Mouse (Mus musculus): ENCODE data around the gene Ankrd33. TPM values are rescaled to one million over a fixed set of nuclear protein-coding genes. Genes with fewer than 3 reads are reported as not detected.
A peak's percentile ranks its signal among the peaks of the same experiment; 100 is the strongest.

The Ankrd33 gene
- polyA plus RNA-seq, 1 experiment from 2014 or later, result not detected

GRCm38 (mm10) chr15:101129412-101129811 lies 13.9 kb downstream of the Ankrd33 start:
- no peak overlapping the region for H3K9ac ChIP-seq (replicated peaks)
- 37% methylated on average over 5 of the region's 5 CpGs for WGBS
- no peak overlapping the region for H3K4me3 ChIP-seq
- no peaks in the 10 kb centered on the region for H3K36me3 ChIP-seq
- peaks cover 30% of the 10 kb centered on the region for H3K4me1 ChIP-seq
- no peaks in the 10 kb centered on the region for H3K9me3 ChIP-seq
- H3K27ac ChIP-seq (replicated peaks), result no peak overlapping the region
- no peak for ATAC-seq (ENCODE audit: low FRiP score, low read depth)
- peak overlapping the region; percentile 40; the same call in 1 of the 2 replicates for H3K4me2 ChIP-seq (replicated peaks)
- peaks cover 73% of the 10 kb centered on the region for H3K27me3 ChIP-seq

- no peak overlapping the region for H3K9ac ChIP-seq (replicated peaks)
- peaks cover 31% of the 10 kb centered on the region for H3K4me1 ChIP-seq
- H3K27me3 ChIP-seq, result peaks cover 89% of the 10 kb centered on the region
- H3K27ac ChIP-seq (replicated peaks), result no peak overlapping the region
- no peak overlapping the region for H3K4me3 ChIP-seq
- WGBS, result 42% methylated on average over 11 of the region's 11 CpGs
- no peaks in the 10 kb centered on the region for H3K9me3 ChIP-seq
- no peak for ATAC-seq (ENCODE audit: low FRiP score, low read depth)
- H3K36me3 ChIP-seq, result no peaks in the 10 kb centered on the region
- no peak overlapping the region for H3K4me2 ChIP-seq (replicated peaks)
Measured at GRCm38 (mm10) chr15:101131498-101131897, 15.9 kb downstream of the Ankrd33 start.

- Histone ChIP-seq H3K27me3 (peaks cover 86% of the 10 kb centered on the region), H3K9me3 (no peaks in the 10 kb centered on the region), H3K4me2 (replicated peaks) (no peak overlapping the region), H3K36me3 (no peaks in the 10 kb centered on the region), H3K4me1 (peaks cover 31% of the 10 kb centered on the region), H3K9ac (replicated peaks) (no peak overlapping the region), H3K4me3 (no peak overlapping the region), H3K27ac (replicated peaks) (no peak overlapping the region)
- ATAC-seq (ENCODE audit: low FRiP score, low read depth), result no peak
- WGBS, result 75% methylated on average over 6 of the region's 6 CpGs
Measured at GRCm38 (mm10) chr15:101132041-101132440, 16.5 kb downstream of the Ankrd33 start.

- H3K9me3 ChIP-seq, result no peaks in the 10 kb centered on the region
- H3K27ac ChIP-seq (replicated peaks), result no peak overlapping the region
- no peak overlapping the region for H3K9ac ChIP-seq (replicated peaks)
- 76% methylated on average over 6 of the region's 6 CpGs for WGBS
- peaks cover 31% of the 10 kb centered on the region for H3K4me1 ChIP-seq
- no peaks in the 10 kb centered on the region for H3K36me3 ChIP-seq
- no peak overlapping the region for H3K4me3 ChIP-seq
- peaks cover 84% of the 10 kb centered on the region for H3K27me3 ChIP-seq
- H3K4me2 ChIP-seq (replicated peaks), result no peak overlapping the region
- ATAC-seq (ENCODE audit: low FRiP score, low read depth), result no peak
Measured at GRCm38 (mm10) chr15:101132761-101133160, 17.2 kb downstream of the Ankrd33 start.

- no peak overlapping the region for H3K4me2 ChIP-seq (replicated peaks)
- no peak overlapping the region for H3K9ac ChIP-seq (replicated peaks)
- H3K4me3 ChIP-seq, result no peak overlapping the region
- H3K36me3 ChIP-seq, result no peaks in the 10 kb centered on the region
- no peak overlapping the region for H3K27ac ChIP-seq (replicated peaks)
- ATAC-seq (ENCODE audit: low FRiP score, low read depth), result no peak
- peaks cover 22% of the 10 kb centered on the region for H3K4me1 ChIP-seq
- peaks cover 83% of the 10 kb centered on the region for H3K27me3 ChIP-seq
- H3K9me3 ChIP-seq, result no peaks in the 10 kb centered on the region
- 32% methylated on average over 15 of the region's 15 CpGs for WGBS
Measured at GRCm38 (mm10) chr15:101133993-101134704, 18.6 kb downstream of the Ankrd33 start.

- no peak overlapping the region for H3K27ac ChIP-seq (replicated peaks)
- H3K4me3 ChIP-seq, result no peak overlapping the region
- peaks cover 34% of the 10 kb centered on the region for H3K4me1 ChIP-seq
- no peaks in the 10 kb centered on the region for H3K9me3 ChIP-seq
- no peaks in the 10 kb centered on the region for H3K36me3 ChIP-seq
- no peak for ATAC-seq (ENCODE audit: low FRiP score, low read depth)
- 69% methylated on average over 8 of the region's 8 CpGs for WGBS
- no peak overlapping the region for H3K9ac ChIP-seq (replicated peaks)
- 0 out of 2 replicates have a peak overlapping the region, but pooled peaks have one; percentile 1 for H3K4me2 ChIP-seq (replicated peaks)
- H3K27me3 ChIP-seq, result peaks cover 80% of the 10 kb centered on the region
Measured at GRCm38 (mm10) chr15:101135405-101135804, 19.9 kb downstream of the Ankrd33 start.

GRCm38 (mm10) chr15:101137455-101137854 lies 21.9 kb downstream of the Ankrd33 start:
- H3K9ac ChIP-seq (replicated peaks), result no peak overlapping the region
- ATAC-seq (ENCODE audit: low FRiP score, low read depth), result no peak
- H3K4me2 ChIP-seq (replicated peaks), result no peak overlapping the region
- H3K9me3 ChIP-seq, result no peaks in the 10 kb centered on the region
- H3K4me3 ChIP-seq, result no peak overlapping the region
- H3K27me3 ChIP-seq, result peaks cover 68% of the 10 kb centered on the region
- H3K36me3 ChIP-seq, result no peaks in the 10 kb centered on the region
- 76% methylated on average over 11 of the region's 11 CpGs for WGBS
- no peak overlapping the region for H3K27ac ChIP-seq (replicated peaks)
- H3K4me1 ChIP-seq, result peaks cover 31% of the 10 kb centered on the region

GRCm38 (mm10) chr15:101138675-101139074 lies 23.1 kb downstream of the Ankrd33 start:
- Histone ChIP-seq H3K36me3 (no peaks in the 10 kb centered on the region), H3K4me2 (replicated peaks) (no peak overlapping the region), H3K4me3 (no peak overlapping the region), H3K4me1 (peaks cover 42% of the 10 kb centered on the region), H3K9me3 (no peaks in the 10 kb centered on the region), H3K9ac (replicated peaks) (no peak overlapping the region), H3K27me3 (peaks cover 67% of the 10 kb centered on the region), H3K27ac (replicated peaks) (no peak overlapping the region)
- ATAC-seq (ENCODE audit: low FRiP score, low read depth), result no peak
- 94% methylated on average over 3 of the region's 3 CpGs for WGBS

GRCm38 (mm10) chr15:101139885-101140284 lies 24.3 kb downstream of the Ankrd33 start:
- H3K27ac ChIP-seq (replicated peaks), result peak overlapping the region; percentile 54
- H3K4me1 ChIP-seq, result peaks cover 36% of the 10 kb centered on the region
- peak; percentile 53; the same call in 1 of the 2 replicates for ATAC-seq (ENCODE audit: low FRiP score, low read depth)
- H3K9ac ChIP-seq (replicated peaks), result no peak overlapping the region; the same call in 1 of the 2 replicates
- peaks cover 68% of the 10 kb centered on the region for H3K27me3 ChIP-seq
- H3K4me3 ChIP-seq, result no peak overlapping the region
- H3K4me2 ChIP-seq (replicated peaks), result 0 out of 2 replicates have a peak overlapping the region, but pooled peaks have one; percentile 9
- no peaks in the 10 kb centered on the region for H3K9me3 ChIP-seq
- no peaks in the 10 kb centered on the region for H3K36me3 ChIP-seq
- 13% methylated on average over 12 of the region's 12 CpGs for WGBS

- ATAC-seq (ENCODE audit: low FRiP score, low read depth), result 0 out of 2 replicates have a peak, but pooled peaks have one; percentile 1
- H3K4me1 ChIP-seq, result peaks cover 41% of the 10 kb centered on the region
- 61% methylated on average over 6 of the region's 6 CpGs for WGBS
Measured at GRCm38 (mm10) chr15:101140587-101140986, 25.0 kb downstream of the Ankrd33 start.

GRCm38 (mm10) chr15:101141061-101141541 lies 25.5 kb downstream of the Ankrd33 start:
- Histone ChIP-seq H3K9me3 (no peaks in the 10 kb centered on the region), H3K27ac (replicated peaks) (no peak overlapping the region), H3K27me3 (peaks cover 56% of the 10 kb centered on the region), H3K4me3 (no peak overlapping the region), H3K4me2 (replicated peaks) (no peak overlapping the region; the same call in 1 of the 2 replicates), H3K9ac (replicated peaks) (no peak overlapping the region), H3K4me1 (peaks cover 46% of the 10 kb centered on the region), H3K36me3 (no peaks in the 10 kb centered on the region)
- peak; percentile 56 for ATAC-seq (ENCODE audit: low FRiP score, low read depth)
- WGBS, result 9% methylated on average over 7 of the region's 14 CpGs

More at GRCm38 (mm10) chr15:101140587-101140986, 25.0 kb downstream of the Ankrd33 start:
- no peak overlapping the region; the same call in 1 of the 2 replicates for H3K4me2 ChIP-seq (replicated peaks)
- no peaks in the 10 kb centered on the region for H3K36me3 ChIP-seq
- H3K27ac ChIP-seq (replicated peaks), result no peak overlapping the region
- H3K9ac ChIP-seq (replicated peaks), result no peak overlapping the region
- no peak overlapping the region for H3K4me3 ChIP-seq
- no peaks in the 10 kb centered on the region for H3K9me3 ChIP-seq
- peaks cover 61% of the 10 kb centered on the region for H3K27me3 ChIP-seq

GRCm38 (mm10) chr15:101142672-101143071 lies 27.1 kb downstream of the Ankrd33 start:
- Histone ChIP-seq H3K4me1 (peaks cover 50% of the 10 kb centered on the region), H3K4me3 (no peak overlapping the region), H3K9me3 (no peaks in the 10 kb centered on the region), H3K36me3 (no peaks in the 10 kb centered on the region), H3K9ac (replicated peaks) (no peak overlapping the region), H3K27me3 (peaks cover 58% of the 10 kb centered on the region), H3K4me2 (replicated peaks) (no peak overlapping the region), H3K27ac (replicated peaks) (no peak overlapping the region)
- ATAC-seq (ENCODE audit: low FRiP score, low read depth), result no peak
- 57% methylated on average over 8 of the region's 8 CpGs for WGBS
